Mouse (Mus musculus): Measurements from ENCODE around the gene Blvrb. TPM values are rescaled to one million over a fixed set of nuclear protein-coding genes. Genes with fewer than 3 reads are reported as not detected.
"Not testable (repeated sequence)": the region's sequence is repeated elsewhere in the genome, so short reads cannot be mapped to it uniquely, and the experiment has no call there.

Gene Blvrb
- total RNA-seq, 2 experiments from 2014 or later = 29.0 to 36.5 TPM

GRCm38 (mm10) chr7:27480927-27481626 lies 33.3 kb downstream of the Blvrb start:
- DNase-seq (ENCODE audit: low spot score in 2 of 2) = no peak

- DNase-seq (ENCODE audit: low spot score in 2 of 2) = peak; percentile 90 to 93
Measured at GRCm38 (mm10) chr7:27481627-27481969, 33.8 kb downstream of the Blvrb start.

- DNase-seq (ENCODE audit: low spot score in 2 of 2) = no peak
Measured at GRCm38 (mm10) chr7:27483860-27484259, 36.1 kb downstream of the Blvrb start.

- no peak for DNase-seq (ENCODE audit: low spot score in 2 of 2)
Measured at GRCm38 (mm10) chr7:27486102-27486769, 38.5 kb downstream of the Blvrb start.

GRCm38 (mm10) chr7:27486770-27487697 lies 39.3 kb downstream of the Blvrb start, which contains the start of gene Sertad1:
Gene Sertad1, plus strand, starts transcription at chr7:27486910.
- peak; percentile 96 to 100 for DNase-seq (ENCODE audit: low spot score in 2 of 2)

- peak in 1 of 2 experiments; percentile 74 for DNase-seq (ENCODE audit: low spot score in 2 of 2)
Measured at GRCm38 (mm10) chr7:27487740-27488268, 40.0 kb downstream of the Blvrb start.

GRCm38 (mm10) chr7:27489270-27489869 lies 41.6 kb downstream of the Blvrb start:
- no peak for DNase-seq (ENCODE audit: low spot score in 2 of 2)

GRCm38 (mm10) chr7:27490227-27490542 lies 42.4 kb downstream of the Blvrb start:
- DNase-seq (ENCODE audit: low spot score in 2 of 2) = no peak

- peak; percentile 92 to 95 for DNase-seq (ENCODE audit: low spot score in 2 of 2)
Measured at GRCm38 (mm10) chr7:27490543-27491329, 43.0 kb downstream of the Blvrb start.

- DNase-seq (ENCODE audit: low spot score in 2 of 2) = no peak
Measured at GRCm38 (mm10) chr7:27491856-27492255, 44.1 kb downstream of the Blvrb start.

- DNase-seq (ENCODE audit: low spot score in 2 of 2) = no peak
Measured at GRCm38 (mm10) chr7:27493022-27493421, 45.2 kb downstream of the Blvrb start.

GRCm38 (mm10) chr7:27493450-27493849 lies 45.7 kb downstream of the Blvrb start:
- no peak for DNase-seq (ENCODE audit: low spot score in 2 of 2)

- DNase-seq (ENCODE audit: low spot score in 2 of 2) = not testable (repeated sequence)
Measured at GRCm38 (mm10) chr7:27494659-27495367, 47.0 kb downstream of the Blvrb start.

GRCm38 (mm10) chr7:27499036-27499435 lies 51.3 kb downstream of the Blvrb start, which contains the start of gene Prx:
Gene Prx, plus strand, starts transcription at chr7:27499324.
- DNase-seq (ENCODE audit: low spot score in 2 of 2) = no peak

- DNase-seq (ENCODE audit: low spot score in 2 of 2) = no peak
Measured at GRCm38 (mm10) chr7:27501620-27502019, 53.8 kb downstream of the Blvrb start.

- no peak for DNase-seq (ENCODE audit: low spot score in 2 of 2)
Measured at GRCm38 (mm10) chr7:27506765-27507370, 59.1 kb downstream of the Blvrb start.

- peak; percentile 96 to 97 for DNase-seq (ENCODE audit: low spot score in 2 of 2)
Measured at GRCm38 (mm10) chr7:27507711-27508647, 60.2 kb downstream of the Blvrb start.

GRCm38 (mm10) chr7:27508648-27509005 lies 60.8 kb downstream of the Blvrb start:
- DNase-seq (ENCODE audit: low spot score in 2 of 2) = peak in 1 of 2 experiments; percentile 57
